Mouse (Mus musculus) CD4-positive, CD25-positive, alpha-beta regulatory T cell, adult 4 months (primary cell): ENCODE measurements around the gene Arhgef3. TPM values are rescaled to one million over a fixed set of nuclear protein-coding genes. Genes with fewer than 3 reads are reported as not detected.

Experiments used
- ATAC-seq: one replicate; pipeline ENCODE4 v1.8.0; 2017
- polyA plus RNA-seq, 2 experiments: library from polyadenylated mRNA; unstranded; fragments of 100-300 nt; shearing (Covaris generic); gene quantifications; one replicate each; pipeline ENCODE4 v1.2.1; 2017

Arhgef3 gene
- polyA plus RNA-seq, 2 experiments from 2014 or later: 149 to 256 TPM

GRCm38 (mm10) chr14:27115275-27115660 is 569 bp downstream of the Arhgef3 start:
- ATAC-seq: no peak

- no peak for ATAC-seq
These were observed 1.3 kb downstream of the Arhgef3 start for GRCm38 (mm10) chr14:27115991-27116390.

- ATAC-seq: no peak
These were observed 2.0 kb downstream of the Arhgef3 start for GRCm38 (mm10) chr14:27116577-27117165.

- no peak for ATAC-seq
These were observed 3.8 kb downstream of the Arhgef3 start for GRCm38 (mm10) chr14:27118546-27118945.

GRCm38 (mm10) chr14:27122646-27123045 is 7.9 kb downstream of the Arhgef3 start:
- no peak for ATAC-seq

GRCm38 (mm10) chr14:27123543-27123942 is 8.8 kb downstream of the Arhgef3 start:
- ATAC-seq: no peak

GRCm38 (mm10) chr14:27130031-27130430 is 15.3 kb downstream of the Arhgef3 start:
- ATAC-seq: no peak

GRCm38 (mm10) chr14:27130676-27131075 is 16.0 kb downstream of the Arhgef3 start:
- ATAC-seq: no peak

GRCm38 (mm10) chr14:27131521-27131920 is 16.8 kb downstream of the Arhgef3 start:
- no peak for ATAC-seq

GRCm38 (mm10) chr14:27138891-27139290 is 24.2 kb downstream of the Arhgef3 start:
- ATAC-seq: no peak

- no peak for ATAC-seq
These were observed 25.3 kb downstream of the Arhgef3 start for GRCm38 (mm10) chr14:27139968-27140367.

- ATAC-seq: no peak
These were observed 26.8 kb downstream of the Arhgef3 start for GRCm38 (mm10) chr14:27141486-27141885.

GRCm38 (mm10) chr14:27142680-27143079 is 28.0 kb downstream of the Arhgef3 start:
- ATAC-seq: no peak

- no peak for ATAC-seq
These were observed 30.7 kb downstream of the Arhgef3 start for GRCm38 (mm10) chr14:27145171-27146045.

- no peak for ATAC-seq
These were observed 33.0 kb downstream of the Arhgef3 start for GRCm38 (mm10) chr14:27147726-27148125.

- no peak for ATAC-seq
These were observed 34.7 kb downstream of the Arhgef3 start for GRCm38 (mm10) chr14:27149401-27149800.

- no peak for ATAC-seq
These were observed 35.4 kb downstream of the Arhgef3 start for GRCm38 (mm10) chr14:27150011-27150640.

GRCm38 (mm10) chr14:27151432-27151831 is 36.7 kb downstream of the Arhgef3 start:
- ATAC-seq: no peak

GRCm38 (mm10) chr14:27155088-27155487 is 40.4 kb downstream of the Arhgef3 start:
- ATAC-seq: no peak

- no peak for ATAC-seq
These were observed 41.3 kb downstream of the Arhgef3 start for GRCm38 (mm10) chr14:27156032-27156431.

GRCm38 (mm10) chr14:27158133-27158532 is 43.4 kb downstream of the Arhgef3 start:
- ATAC-seq: no peak

GRCm38 (mm10) chr14:27158782-27159181 is 44.1 kb downstream of the Arhgef3 start:
- no peak for ATAC-seq

GRCm38 (mm10) chr14:27160762-27161161 is 46.1 kb downstream of the Arhgef3 start:
- no peak for ATAC-seq

GRCm38 (mm10) chr14:27164639-27165038 is 49.9 kb downstream of the Arhgef3 start:
- no peak for ATAC-seq
